Mouse (Mus musculus): ENCODE results near the gene Slc35d2. TPM values are rescaled to one million over a fixed set of nuclear protein-coding genes. Genes with fewer than 3 reads are reported as not detected.

The Slc35d2 gene
- polyA plus RNA-seq (2014; fragmentation: Nextera tagmentation; extraction: Ambion mirVana), result 1.2 and 1.7 TPM in 2 replicates

DNA sequence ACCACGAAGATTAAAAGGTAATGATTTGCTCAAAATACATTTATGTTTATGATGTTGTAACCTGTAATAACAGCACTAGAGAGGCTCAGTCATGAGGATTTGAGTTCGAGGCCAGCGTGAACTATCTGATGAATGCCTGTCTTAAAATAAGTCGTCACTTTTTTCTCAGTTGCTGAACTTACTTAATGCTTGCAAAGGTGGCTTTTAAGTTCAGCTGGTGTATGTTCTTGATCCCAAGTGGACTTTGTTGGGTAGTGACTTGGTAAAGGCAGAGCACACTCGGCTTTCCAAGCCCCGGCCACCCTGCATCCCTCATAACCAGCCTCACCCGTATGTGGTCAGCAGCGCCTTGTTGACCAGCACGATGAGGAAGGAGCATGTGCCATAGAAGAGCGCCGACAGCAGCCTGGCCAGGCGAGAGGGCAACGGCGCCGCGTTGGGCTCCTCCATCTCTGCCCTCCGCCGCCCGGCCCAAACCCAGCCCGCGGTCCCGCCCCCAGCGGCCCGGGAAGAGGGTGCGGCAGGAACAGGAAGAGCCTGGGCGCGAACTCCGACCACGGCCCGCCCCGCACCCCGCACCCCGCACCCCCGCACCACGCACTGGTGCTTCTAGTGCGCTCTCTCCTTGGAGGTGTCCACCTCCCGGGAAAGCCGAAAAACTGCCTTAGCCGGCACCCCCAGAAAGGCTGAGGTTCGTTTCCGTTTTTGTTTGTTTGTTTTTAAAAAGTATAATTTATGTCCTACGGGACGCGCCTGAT lies at the start of gene Slc35d2:
TSS of gene Slc35d2 (minus strand) at position 511 of the 758 bp plus-strand sequence.
- ATAC-seq (ENCODE audit: low FRiP score), result peak; percentile 59; the same call in 1 of the 2 replicates
- no peaks in the 10 kb centered on the region for H3K36me3 ChIP-seq (replicated peaks; ENCODE audit: control insufficient read depth, insufficient read depth)
- H3K9me3 ChIP-seq (ENCODE audit: control insufficient read depth, low read length), result no peaks in the 10 kb centered on the region
- H3K4me1 ChIP-seq (replicated peaks; ENCODE audit: control insufficient read depth, insufficient read depth, low read length), result peaks cover 5% of the 10 kb centered on the region; the same call in 1 of the 2 replicates
- H3K4me3 ChIP-seq (replicated peaks; ENCODE audit: low read length), result peak within 1 kb of the TSS; percentile 48
- no peak within 1 kb of the TSS for H3K27ac ChIP-seq
- 10% methylated on average over 44 of the region's 44 CpGs for WGBS
- H3K9ac ChIP-seq, result peak within 1 kb of the TSS; percentile 65
- no peaks in the 10 kb centered on the region for H3K27me3 ChIP-seq (ENCODE audit: control insufficient read depth, insufficient read depth, low read length)
- no peak for DNase-seq (ENCODE audit: low spot score)
- H3K4me2 ChIP-seq (replicated peaks), result peak within 1 kb of the TSS; percentile 96

DNA sequence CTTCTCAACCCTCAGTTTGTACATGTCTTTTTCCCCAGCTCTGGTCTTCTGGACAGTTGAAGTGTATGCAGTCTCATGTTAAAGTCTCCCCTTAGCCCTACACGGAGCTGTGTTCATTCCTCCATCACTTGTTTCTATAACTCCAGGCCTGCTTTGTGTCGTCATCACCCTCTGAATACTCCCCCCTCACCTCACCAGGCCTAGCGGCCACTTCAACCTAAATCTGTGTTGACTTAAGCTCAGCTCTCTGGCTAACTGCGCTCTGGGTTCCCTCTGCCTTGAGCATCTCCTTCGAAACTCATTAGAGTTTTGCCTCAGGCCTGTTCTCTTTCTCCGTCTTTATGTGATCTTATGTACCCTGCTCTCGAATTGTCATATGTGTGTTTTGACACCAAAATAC lies 48.8 kb upstream of the Slc35d2 start:
- WGBS, result 82% methylated on average over 7 of the region's 7 CpGs
- Histone ChIP-seq H3K4me1 (replicated peaks; ENCODE audit: control insufficient read depth, insufficient read depth, low read length) (no peaks in the 10 kb centered on the region), H3K4me2 (replicated peaks) (no peak overlapping the region), H3K36me3 (replicated peaks; ENCODE audit: control insufficient read depth, insufficient read depth) (peaks cover 61% of the 10 kb centered on the region), H3K27me3 (ENCODE audit: control insufficient read depth, insufficient read depth, low read length) (no peaks in the 10 kb centered on the region), H3K4me3 (replicated peaks; ENCODE audit: low read length) (no peak overlapping the region), H3K9ac (no peak overlapping the region), H3K27ac (no peak overlapping the region), H3K9me3 (ENCODE audit: control insufficient read depth, low read length) (no peaks in the 10 kb centered on the region)
- no peak for ATAC-seq (ENCODE audit: low FRiP score)
- DNase-seq (ENCODE audit: low spot score), result no peak

DNA sequence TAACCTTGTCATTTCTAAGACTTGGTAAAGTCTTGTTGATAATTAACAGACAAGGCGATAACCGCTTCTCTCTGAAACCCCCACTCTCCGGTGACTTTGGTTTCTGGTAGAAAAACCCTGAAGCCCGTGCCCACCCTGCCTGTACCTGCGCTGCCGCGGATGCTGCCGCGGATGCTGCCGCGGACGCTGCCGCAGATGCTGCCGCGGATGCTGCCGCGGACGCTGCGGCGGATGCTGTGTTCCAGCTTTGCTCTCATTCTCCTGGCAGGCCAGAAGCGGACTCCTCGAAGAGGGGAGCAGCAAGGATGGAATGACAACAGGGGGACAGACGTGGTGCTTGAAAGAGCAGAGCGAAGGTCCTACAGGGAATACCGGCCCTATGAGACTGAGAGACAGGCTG lies 40.6 kb upstream of the Slc35d2 start:
- Histone ChIP-seq H3K9ac (no peak overlapping the region), H3K4me1 (replicated peaks; ENCODE audit: control insufficient read depth, insufficient read depth, low read length) (no peaks in the 10 kb centered on the region), H3K9me3 (ENCODE audit: control insufficient read depth, low read length) (peaks cover 68% of the 10 kb centered on the region), H3K27me3 (ENCODE audit: control insufficient read depth, insufficient read depth, low read length) (no peaks in the 10 kb centered on the region), H3K4me3 (replicated peaks; ENCODE audit: low read length) (no peak overlapping the region), H3K4me2 (replicated peaks) (no peak overlapping the region), H3K27ac (no peak overlapping the region), H3K36me3 (replicated peaks; ENCODE audit: control insufficient read depth, insufficient read depth) (peaks cover 53% of the 10 kb centered on the region)
- no peak for DNase-seq (ENCODE audit: low spot score)
- WGBS, result 97% methylated on average over 25 of the region's 25 CpGs
- no peak for ATAC-seq (ENCODE audit: low FRiP score)

DNA sequence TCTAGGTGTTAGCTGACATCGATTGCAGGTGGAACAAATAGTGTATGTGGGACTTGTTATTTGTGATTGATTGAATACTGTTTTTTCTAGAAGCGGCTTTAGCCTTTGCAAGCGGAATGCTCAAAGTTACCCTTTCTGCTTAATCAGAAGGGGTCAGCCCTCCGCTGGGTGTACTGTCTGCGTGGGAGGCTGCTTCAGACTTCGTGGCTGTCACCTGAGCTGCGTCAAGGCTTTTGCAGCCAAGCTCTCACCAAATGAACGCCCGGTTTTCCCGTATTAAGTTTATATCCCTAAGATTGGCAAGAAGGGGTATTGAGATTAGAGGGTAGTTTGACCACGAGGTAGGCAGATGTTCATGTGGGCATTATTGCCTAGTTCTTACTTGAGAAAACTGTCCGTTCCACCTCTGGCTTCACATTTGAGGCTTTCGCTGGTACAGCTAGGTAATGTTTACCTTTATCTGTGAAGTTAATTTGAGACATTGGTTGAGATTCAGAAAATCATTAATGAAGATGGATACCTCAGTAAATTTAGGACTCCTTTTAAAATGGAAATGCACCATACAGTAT lies 34.1 kb upstream of the Slc35d2 start:
- Histone ChIP-seq H3K27me3 (ENCODE audit: control insufficient read depth, insufficient read depth, low read length) (peaks cover 5% of the 10 kb centered on the region), H3K27ac (no peak overlapping the region), H3K4me3 (replicated peaks; ENCODE audit: low read length) (peak overlapping the region; percentile 82), H3K36me3 (replicated peaks; ENCODE audit: control insufficient read depth, insufficient read depth) (peaks cover 4% of the 10 kb centered on the region; the same call in 1 of the 2 replicates), H3K9ac (peak overlapping the region; percentile 88), H3K4me1 (replicated peaks; ENCODE audit: control insufficient read depth, insufficient read depth, low read length) (no peaks in the 10 kb centered on the region), H3K9me3 (ENCODE audit: control insufficient read depth, low read length) (peaks cover 22% of the 10 kb centered on the region), H3K4me2 (replicated peaks) (peak overlapping the region; percentile 85)
- DNase-seq (ENCODE audit: low spot score), result no peak
- ATAC-seq (ENCODE audit: low FRiP score), result no peak
- 21% methylated on average over 13 of the region's 13 CpGs for WGBS

DNA sequence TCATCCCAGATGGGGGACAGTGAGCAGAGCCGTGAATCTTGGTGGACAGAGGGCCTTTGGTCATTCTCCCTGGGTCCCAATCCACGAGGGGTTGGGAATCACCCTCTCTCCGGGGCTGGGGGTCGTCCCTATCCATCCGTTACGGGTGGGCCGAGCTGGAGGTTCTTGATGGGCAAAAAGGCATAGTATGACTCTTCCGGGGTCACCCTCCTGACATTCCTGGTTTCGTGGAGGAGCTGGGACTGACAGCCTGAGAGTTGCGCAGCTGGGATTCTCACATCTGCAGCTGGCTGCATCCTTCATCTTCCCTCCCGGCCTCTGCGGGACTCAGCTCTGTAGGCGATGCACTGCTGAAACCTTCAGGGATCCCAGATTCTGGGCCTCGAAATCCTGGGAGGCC lies 33.5 kb upstream of the Slc35d2 start:
- H3K4me3 ChIP-seq (replicated peaks; ENCODE audit: low read length), result peak overlapping the region; percentile 82
- H3K4me1 ChIP-seq (replicated peaks; ENCODE audit: control insufficient read depth, insufficient read depth, low read length), result no peaks in the 10 kb centered on the region
- WGBS, result under 1% methylated on average over 14 of the region's 14 CpGs
- H3K27ac ChIP-seq, result no peak overlapping the region
- peaks cover 18% of the 10 kb centered on the region for H3K9me3 ChIP-seq (ENCODE audit: control insufficient read depth, low read length)
- H3K9ac ChIP-seq, result peak overlapping the region; percentile 88
- peaks cover 5% of the 10 kb centered on the region for H3K27me3 ChIP-seq (ENCODE audit: control insufficient read depth, insufficient read depth, low read length)
- ATAC-seq (ENCODE audit: low FRiP score) (peak; percentile 9; the same call in 1 of the 2 replicates), DNase-seq (ENCODE audit: low spot score) (no peak)
- peaks cover 4% of the 10 kb centered on the region; the same call in 1 of the 2 replicates for H3K36me3 ChIP-seq (replicated peaks; ENCODE audit: control insufficient read depth, insufficient read depth)
- peak overlapping the region; percentile 85 for H3K4me2 ChIP-seq (replicated peaks)

DNA sequence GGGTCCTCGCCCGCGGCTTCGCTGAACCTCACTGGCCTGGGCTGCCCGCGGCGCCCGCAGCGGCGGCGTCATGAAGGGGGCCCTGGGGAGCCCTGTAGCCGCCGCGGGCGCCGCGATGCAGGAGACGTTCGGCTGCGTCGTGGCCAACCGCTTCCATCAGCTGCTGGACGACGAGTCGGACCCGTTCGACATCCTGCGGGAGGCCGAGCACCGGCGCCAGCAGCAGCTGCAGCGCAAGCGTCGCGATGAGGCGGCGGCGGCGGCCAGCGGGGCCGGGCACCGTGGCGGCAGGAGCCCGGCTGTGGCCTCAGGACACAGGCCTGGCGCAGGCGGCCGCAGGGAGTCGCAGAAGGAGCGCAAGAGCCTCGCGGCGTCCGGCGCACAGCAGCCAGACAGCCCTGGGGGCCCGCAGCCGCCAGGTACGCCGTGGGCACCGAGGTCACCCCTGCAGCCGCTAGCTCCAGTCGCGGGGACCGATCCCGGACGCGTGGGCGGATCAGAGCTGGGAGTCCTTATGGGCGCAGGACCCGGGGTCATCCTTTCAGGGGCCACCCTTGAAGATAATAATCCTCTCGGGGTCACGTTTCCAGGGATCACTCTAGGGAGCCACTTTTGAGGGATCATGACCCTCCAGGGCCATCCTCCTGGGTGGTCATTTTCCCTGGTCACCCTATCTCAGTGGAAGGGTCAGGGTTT lies 32.9 kb upstream of the Slc35d2 start:
- peak overlapping the region; percentile 85 for H3K4me2 ChIP-seq (replicated peaks)
- H3K4me3 ChIP-seq (replicated peaks; ENCODE audit: low read length), result peak overlapping the region; percentile 82
- ATAC-seq (ENCODE audit: low FRiP score), result no peak; the same call in 1 of the 2 replicates
- peaks cover 5% of the 10 kb centered on the region for H3K27me3 ChIP-seq (ENCODE audit: control insufficient read depth, insufficient read depth, low read length)
- no peaks in the 10 kb centered on the region for H3K4me1 ChIP-seq (replicated peaks; ENCODE audit: control insufficient read depth, insufficient read depth, low read length)
- peak overlapping the region; percentile 88 for H3K9ac ChIP-seq
- H3K27ac ChIP-seq, result peak overlapping the region; percentile 79
- DNase-seq (ENCODE audit: low spot score), result no peak
- H3K36me3 ChIP-seq (replicated peaks; ENCODE audit: control insufficient read depth, insufficient read depth), result peaks cover 4% of the 10 kb centered on the region; the same call in 1 of the 2 replicates
- under 1% methylated on average over 61 of the region's 71 CpGs for WGBS
- peaks cover 13% of the 10 kb centered on the region; the same call in 1 of the 2 replicates for H3K9me3 ChIP-seq (ENCODE audit: control insufficient read depth, low read length)

DNA sequence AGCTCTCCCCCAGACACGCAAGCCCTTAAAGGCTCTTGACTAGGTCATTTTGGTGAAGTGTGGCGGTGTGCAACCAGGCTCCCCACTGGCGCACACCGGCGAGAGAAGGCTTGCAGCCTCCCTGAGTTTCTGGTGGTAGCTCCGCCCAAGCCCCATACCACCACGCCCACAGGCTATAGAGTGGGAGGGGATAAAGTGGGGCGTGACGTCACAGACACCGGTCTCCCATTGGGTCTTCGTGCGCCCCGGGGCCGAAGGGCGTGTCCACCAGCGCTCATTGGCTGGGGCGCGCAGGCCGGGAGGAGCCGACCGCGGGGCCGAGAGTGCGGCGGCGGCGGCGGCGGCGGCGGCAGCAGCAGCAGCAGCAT lies 32.4 kb upstream of the Slc35d2 start, which contains the start of gene Habp4:
TSS of gene Habp4 (plus strand) at position 277 of the 368 bp plus-strand sequence.
- 0% methylated on average over 27 of the region's 31 CpGs for whole genome bisulfite sequencing
- ATAC-seq (ENCODE audit: low FRiP score) (peak; percentile 99), DNase-seq (ENCODE audit: low spot score) (peak; percentile 98)
- peak within 1 kb of the TSS; percentile 88 for H3K9ac ChIP-seq
- peaks cover 5% of the 10 kb centered on the region for H3K27me3 ChIP-seq (ENCODE audit: control insufficient read depth, insufficient read depth, low read length)
- H3K4me3 ChIP-seq (replicated peaks; ENCODE audit: low read length), result peak within 1 kb of the TSS; percentile 82
- peak within 1 kb of the TSS; percentile 85 for H3K4me2 ChIP-seq (replicated peaks)
- peaks cover 8% of the 10 kb centered on the region; the same call in 1 of the 2 replicates for H3K9me3 ChIP-seq (ENCODE audit: control insufficient read depth, low read length)
- peak within 1 kb of the TSS; percentile 79 for H3K27ac ChIP-seq
- no peaks in the 10 kb centered on the region for H3K4me1 ChIP-seq (replicated peaks; ENCODE audit: control insufficient read depth, insufficient read depth, low read length)
- peaks cover under 1% of the 10 kb centered on the region; the same call in 1 of the 2 replicates for H3K36me3 ChIP-seq (replicated peaks; ENCODE audit: control insufficient read depth, insufficient read depth)

DNA sequence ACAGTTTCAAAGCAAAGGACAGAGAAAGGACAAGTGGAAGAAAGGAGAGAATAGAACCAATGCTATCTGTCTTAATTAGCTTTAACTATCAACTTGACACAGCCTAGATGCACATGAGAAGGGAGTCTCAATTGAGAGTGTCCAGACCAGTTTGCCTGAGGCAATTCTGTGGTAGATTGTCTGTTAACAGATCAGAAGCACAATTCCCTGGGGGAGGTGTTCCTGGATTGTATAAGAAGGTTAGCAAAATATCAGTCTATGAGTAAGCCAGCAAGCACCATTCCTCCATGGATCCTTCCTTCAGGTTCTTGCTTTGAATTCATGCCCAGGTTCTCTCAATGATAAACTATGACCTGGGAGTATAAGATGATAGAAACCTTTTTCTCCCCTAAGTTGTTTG lies 27.8 kb upstream of the Slc35d2 start:
- H3K4me1 ChIP-seq (replicated peaks; ENCODE audit: control insufficient read depth, insufficient read depth, low read length), result no peaks in the 10 kb centered on the region
- DNase-seq (ENCODE audit: low spot score), result no peak
- ATAC-seq (ENCODE audit: low FRiP score), result no peak

DNA sequence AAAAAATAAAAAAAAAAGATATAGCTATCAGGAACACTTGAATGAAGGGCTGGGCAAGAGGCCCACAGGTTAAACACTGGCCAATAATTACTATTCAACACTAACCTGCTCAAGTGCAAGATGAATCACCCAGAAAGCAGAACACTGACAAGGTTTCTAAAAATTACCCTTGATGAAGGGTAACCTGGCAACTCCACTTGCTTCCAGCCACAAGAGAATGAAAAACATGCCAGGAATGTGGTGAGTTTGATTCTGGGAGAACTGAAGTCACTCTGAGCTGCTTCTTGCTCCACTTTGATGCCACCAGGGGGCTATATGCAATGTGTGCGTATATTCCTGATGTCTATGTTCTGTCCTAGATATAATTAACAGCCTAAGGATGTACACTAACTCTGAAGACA lies 26.0 kb upstream of the Slc35d2 start:
- no peaks in the 10 kb centered on the region for H3K9me3 ChIP-seq (ENCODE audit: control insufficient read depth, low read length)
- H3K27ac ChIP-seq, result no peak overlapping the region
- H3K4me2 ChIP-seq (replicated peaks), result no peak overlapping the region
- DNase-seq (ENCODE audit: low spot score) (no peak), ATAC-seq (ENCODE audit: low FRiP score) (no peak)
- H3K36me3 ChIP-seq (replicated peaks; ENCODE audit: control insufficient read depth, insufficient read depth), result no peaks in the 10 kb centered on the region
- H3K4me1 ChIP-seq (replicated peaks; ENCODE audit: control insufficient read depth, insufficient read depth, low read length), result peaks cover 5% of the 10 kb centered on the region; the same call in 1 of the 2 replicates
- no peak overlapping the region for H3K9ac ChIP-seq
- WGBS, result 3% methylated on average over 1 of the region's 1 CpGs
- no peak overlapping the region for H3K4me3 ChIP-seq (replicated peaks; ENCODE audit: low read length)
- peaks cover 3% of the 10 kb centered on the region for H3K27me3 ChIP-seq (ENCODE audit: control insufficient read depth, insufficient read depth, low read length)

More for the DNA sequence above, 27.8 kb upstream of the Slc35d2 start:
- no peaks in the 10 kb centered on the region for H3K9me3 ChIP-seq (ENCODE audit: control insufficient read depth, low read length)
- peaks cover 5% of the 10 kb centered on the region for H3K27me3 ChIP-seq (ENCODE audit: control insufficient read depth, insufficient read depth, low read length)
- H3K9ac ChIP-seq, result no peak overlapping the region
- H3K27ac ChIP-seq, result no peak overlapping the region
- H3K4me2 ChIP-seq (replicated peaks), result no peak overlapping the region
- H3K36me3 ChIP-seq (replicated peaks; ENCODE audit: control insufficient read depth, insufficient read depth), result no peaks in the 10 kb centered on the region
- no peak overlapping the region for H3K4me3 ChIP-seq (replicated peaks; ENCODE audit: low read length)
